Mouse (Mus musculus) adrenal gland, postnatal 10 days (tissue): ENCODE data around the gene Etv4. TPM values are rescaled to one million over a fixed set of nuclear protein-coding genes. Genes with fewer than 3 reads are reported as not detected.

Source experiments
- DNase-seq: peaks from one replicate; pipeline ENCODE4 v3.0.0; 2021; ENCODE audit warnings: mixed read lengths
- total RNA-seq, 2 experiments: library from RNA; stranded (reverse); gene quantifications; 2 replicates each; pipeline ENCODE4 v1.2.3; 2021

Etv4 gene
- total RNA-seq, 2 experiments from 2014 or later = 3.2 to 3.9 TPM

GRCm38 (mm10) chr11:101719986-101720520 lies 65.1 kb downstream of the Etv4 start:
- DNase-seq = no peak

Other genes starting within 250 kb of the Etv4 start
- gene Brca1, start 233.4 kb downstream of the Etv4 start, total RNA-seq = 1 to 10 TPM; 8.1 to 8.3 TPM
- 100 to 1,000 TPM; 134 to 137 TPM for gene Nbr1, start 233.2 kb downstream of the Etv4 start, total RNA-seq
- 10 to 100 TPM; 11.2 to 12.0 TPM for gene Tmem106a, start 203.1 kb downstream of the Etv4 start, total RNA-seq
- gene Gm11634, start 186.1 kb downstream of the Etv4 start, total RNA-seq = not detected
- gene Rdm1, start 158.2 kb downstream of the Etv4 start, total RNA-seq = 10 to 100 TPM; 22.5 to 26.4 TPM
- gene Arl4d, start 119.8 kb downstream of the Etv4 start, total RNA-seq = 10 to 100 TPM; 10.4 to 16.7 TPM
- 10 to 100 TPM; 23.6 to 24.4 TPM for gene Dhx8, start 52.5 kb downstream of the Etv4 start, total RNA-seq
- gene Meox1, start 109.0 kb upstream of the Etv4 start, total RNA-seq = 10 to 100 TPM; 10.1 to 11.0 TPM
- 1 to 10 TPM in 1 of 2 experiments, not detected in 1; 3.0 TPM for gene Sost, start 181.6 kb upstream of the Etv4 start, total RNA-seq
- not detected for gene Cfap97d1, start 198.9 kb upstream of the Etv4 start, total RNA-seq
- gene Dusp3, start 201.6 kb upstream of the Etv4 start, total RNA-seq = 10 to 100 TPM; 93.3 to 96.3 TPM
- gene Mpp3, start 243.1 kb upstream of the Etv4 start, total RNA-seq = 10 to 100 TPM; 11.8 to 16.0 TPM